Mouse (Mus musculus) left cerebral cortex, postnatal 14 days (tissue): ENCODE data around the gene Poc1b. TPM values are rescaled to one million over a fixed set of nuclear protein-coding genes. Genes with fewer than 3 reads are reported as not detected.
A peak's percentile ranks its signal among the peaks of the same experiment; 100 is the strongest.

ENCODE experiments used
- DNase-seq, 2 experiments: peaks; one replicate each; pipeline ENCODE4 v3.0.0; 2021 to 2022; ENCODE audit warnings: low spot score in 2 of 2, mixed read lengths in 1 of 2
- intact Hi-C: fragments of 180-260 bp; cut with DNase I; formaldehyde crosslinking; loops from one replicate; pipeline ENCODE4 v1.15.1; 2025
- total RNA-seq, 2 experiments: library from RNA; stranded (reverse); gene quantifications; 2 replicates each; pipeline ENCODE4 v1.2.3; 2021

Gene Poc1b
- total RNA-seq, 2 experiments from 2014 or later = 5.7 to 7.4 TPM

- intact Hi-C loops = loop anchor here (5.0 kb wide), 2 partner anchors 54 to 509 kb away; no protein-coding TSS in a partner anchor
- DNase-seq = no peak
Measured at GRCm38 (mm10) chr10:99108431-99108982, 1.7 kb downstream of the Poc1b start.

GRCm38 (mm10) chr10:99113533-99113932 lies 6.7 kb downstream of the Poc1b start:
- intact Hi-C loops = no loop called here
- DNase-seq = no peak

- DNase-seq = no peak
- intact Hi-C loops = no loop called here
Measured at GRCm38 (mm10) chr10:99114295-99114694, 7.5 kb downstream of the Poc1b start.

- intact Hi-C loops = no loop called here
- DNase-seq = no peak
Measured at GRCm38 (mm10) chr10:99115471-99116236, 8.8 kb downstream of the Poc1b start.

- no peak for DNase-seq
- intact Hi-C loops = no loop called here
Measured at GRCm38 (mm10) chr10:99116237-99116632, 9.4 kb downstream of the Poc1b start.

GRCm38 (mm10) chr10:99116650-99117615 lies 10.1 kb downstream of the Poc1b start:
- DNase-seq = no peak
- intact Hi-C loops = no loop called here

- intact Hi-C loops = no loop called here
Measured at GRCm38 (mm10) chr10:99117876-99118275, 11.0 kb downstream of the Poc1b start.

GRCm38 (mm10) chr10:99118697-99119096 lies 11.9 kb downstream of the Poc1b start:
- intact Hi-C loops = no loop called here
- no peak for DNase-seq

More at GRCm38 (mm10) chr10:99117876-99118275, 11.0 kb downstream of the Poc1b start:
- no peak for DNase-seq

- DNase-seq = no peak
- intact Hi-C loops = no loop called here
Measured at GRCm38 (mm10) chr10:99119471-99119870, 12.6 kb downstream of the Poc1b start.

- DNase-seq = no peak
- intact Hi-C loops = no loop called here
Measured at GRCm38 (mm10) chr10:99126225-99126624, 19.4 kb downstream of the Poc1b start, which contains the start of gene Phxr2. Gene Phxr2 (minus strand): TSS chr10:99126325.

- DNase-seq = no peak
- intact Hi-C loops = no loop called here
Measured at GRCm38 (mm10) chr10:99126954-99127353, 20.1 kb downstream of the Poc1b start.

GRCm38 (mm10) chr10:99127691-99128261 lies 20.9 kb downstream of the Poc1b start:
- DNase-seq = no peak
- intact Hi-C loops = no loop called here

GRCm38 (mm10) chr10:99130611-99131010 lies 23.8 kb downstream of the Poc1b start:
- DNase-seq = peak; percentile 31 to 52
- intact Hi-C loops = no loop called here

- DNase-seq = no peak
- intact Hi-C loops = no loop called here
Measured at GRCm38 (mm10) chr10:99131298-99131697, 24.5 kb downstream of the Poc1b start.

- peak in 1 of 2 experiments; percentile 33 for DNase-seq
Measured at GRCm38 (mm10) chr10:99132189-99132588, 25.4 kb downstream of the Poc1b start.

GRCm38 (mm10) chr10:99132595-99133272 lies 25.9 kb downstream of the Poc1b start:
- DNase-seq = no peak
- intact Hi-C loops = no loop called here

More at GRCm38 (mm10) chr10:99132189-99132588, 25.4 kb downstream of the Poc1b start:
- intact Hi-C loops = no loop called here

- intact Hi-C loops = no loop called here
- no peak for DNase-seq
Measured at GRCm38 (mm10) chr10:99133321-99133875, 26.6 kb downstream of the Poc1b start.

GRCm38 (mm10) chr10:99136337-99136736 lies 29.5 kb downstream of the Poc1b start:
- intact Hi-C loops = no loop called here
- DNase-seq = no peak

- intact Hi-C loops = no loop called here
- DNase-seq = no peak
Measured at GRCm38 (mm10) chr10:99145611-99146010, 38.8 kb downstream of the Poc1b start.
